Mouse (Mus musculus) heart, adult 2 months (tissue): ENCODE measurements around the gene Src.

ENCODE experiments used
- CTCF ChIP-seq: fragments of 200-600 bp; IDR thresholded peaks from 2 replicates; pipeline ENCODE4 v1.8.1; 2022; ENCODE audit warnings: antibody characterized with exemption, mild to moderate bottlenecking, moderate library complexity
- EP300 ChIP-seq: fragments of 200-500 bp; IDR thresholded peaks from 2 replicates; pipeline ENCODE4 v1.6.1; 2011; ENCODE audit warnings: low read depth, low read length, control low read depth; ENCODE audit not compliant: insufficient read depth

DNA sequence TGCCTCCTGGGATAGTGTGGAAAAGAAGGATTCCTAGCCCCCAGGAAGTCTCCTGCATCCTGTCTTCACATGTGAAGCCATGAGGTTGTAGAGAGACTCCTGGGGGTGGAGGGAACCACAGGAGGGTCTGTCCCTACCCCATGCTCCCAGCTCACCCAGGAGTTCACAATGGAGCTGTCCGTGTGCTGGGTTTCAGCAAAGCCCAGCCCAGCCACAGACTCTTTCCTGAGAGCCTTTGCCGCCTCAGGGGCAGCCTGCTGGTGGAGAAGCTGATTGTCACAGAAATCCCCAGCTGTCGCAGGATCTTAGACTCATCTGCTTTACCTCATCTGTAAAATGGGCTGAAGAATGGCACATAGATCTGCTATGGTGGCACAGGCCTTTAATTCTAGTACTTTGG is 18.9 kb downstream of the Src start:
- TF ChIP-seq CTCF (no peak), EP300 (no peak)
